Mouse (Mus musculus) heart, postnatal 10 days (tissue): ENCODE measurements around the gene Pdia5. TPM values are rescaled to one million over a fixed set of nuclear protein-coding genes. Genes with fewer than 3 reads are reported as not detected.

Experiments used
- DNase-seq, 2 experiments: peaks; one replicate each; pipeline ENCODE4 v3.0.0; 2021
- intact Hi-C: fragments of 180-260 bp; cut with DNase I; formaldehyde crosslinking; loops from one replicate; pipeline ENCODE4 v1.15.1; 2025
- total RNA-seq, 2 experiments: library from RNA; stranded (reverse); gene quantifications; 2 replicates each; pipeline ENCODE4 v1.2.3; 2021

The Pdia5 gene
- total RNA-seq, 2 experiments from 2014 or later, result 8.6 to 11.5 TPM

- no peak for DNase-seq
- intact Hi-C loops, result no loop called here
Observed at GRCm38 (mm10) chr16:35485711-35486110, 5.0 kb downstream of the Pdia5 start.

- DNase-seq, result no peak
- intact Hi-C loops, result no loop called here
Observed at GRCm38 (mm10) chr16:35484526-35485233, 6.0 kb downstream of the Pdia5 start.

GRCm38 (mm10) chr16:35484105-35484504 is 6.6 kb downstream of the Pdia5 start:
- no peak for DNase-seq
- intact Hi-C loops, result no loop called here

- peak; percentile 24 to 30 for DNase-seq
- intact Hi-C loops, result no loop called here
Observed at GRCm38 (mm10) chr16:35479301-35479700, 11.4 kb downstream of the Pdia5 start.

- intact Hi-C loops, result no loop called here
- no peak for DNase-seq
Observed at GRCm38 (mm10) chr16:35477273-35477672, 13.4 kb downstream of the Pdia5 start.

GRCm38 (mm10) chr16:35472569-35473275 is 18.0 kb downstream of the Pdia5 start:
- DNase-seq, result peak in 1 of 2 experiments; percentile 28
- intact Hi-C loops, result no loop called here

GRCm38 (mm10) chr16:35471841-35472568 is 18.7 kb downstream of the Pdia5 start:
- DNase-seq, result peak; percentile 40 to 43
- intact Hi-C loops, result no loop called here

GRCm38 (mm10) chr16:35470983-35471382 is 19.7 kb downstream of the Pdia5 start:
- peak; percentile 38 to 48 for DNase-seq
- intact Hi-C loops, result no loop called here

GRCm38 (mm10) chr16:35470096-35470495 is 20.6 kb downstream of the Pdia5 start:
- DNase-seq, result peak; percentile 42 to 50
- intact Hi-C loops, result no loop called here

GRCm38 (mm10) chr16:35469016-35469415 is 21.7 kb downstream of the Pdia5 start:
- no peak for DNase-seq
- intact Hi-C loops, result no loop called here

- DNase-seq, result no peak
Observed at GRCm38 (mm10) chr16:35467044-35467443, 23.6 kb downstream of the Pdia5 start.

GRCm38 (mm10) chr16:35465808-35466351 is 24.8 kb downstream of the Pdia5 start:
- intact Hi-C loops, result no loop called here
- peak; percentile 71 to 72 for DNase-seq

More at GRCm38 (mm10) chr16:35467044-35467443, 23.6 kb downstream of the Pdia5 start:
- intact Hi-C loops, result no loop called here

- intact Hi-C loops, result no loop called here
- no peak for DNase-seq
Observed at GRCm38 (mm10) chr16:35464686-35465308, 25.9 kb downstream of the Pdia5 start.

GRCm38 (mm10) chr16:35463708-35464107 is 27.0 kb downstream of the Pdia5 start:
- no peak for DNase-seq
- intact Hi-C loops, result no loop called here

GRCm38 (mm10) chr16:35462955-35463354 is 27.7 kb downstream of the Pdia5 start:
- DNase-seq, result no peak
- intact Hi-C loops, result no loop called here

GRCm38 (mm10) chr16:35459584-35459983 is 31.1 kb downstream of the Pdia5 start:
- intact Hi-C loops, result no loop called here
- DNase-seq, result no peak

- DNase-seq, result no peak
- intact Hi-C loops, result no loop called here
Observed at GRCm38 (mm10) chr16:35458297-35458696, 32.4 kb downstream of the Pdia5 start.

GRCm38 (mm10) chr16:35457488-35457887 is 33.2 kb downstream of the Pdia5 start:
- no peak for DNase-seq
- intact Hi-C loops, result no loop called here

- DNase-seq, result no peak
Observed at GRCm38 (mm10) chr16:35457011-35457419, 33.7 kb downstream of the Pdia5 start.

GRCm38 (mm10) chr16:35456305-35456704 is 34.4 kb downstream of the Pdia5 start:
- no peak for DNase-seq
- intact Hi-C loops, result no loop called here

More at GRCm38 (mm10) chr16:35457011-35457419, 33.7 kb downstream of the Pdia5 start:
- intact Hi-C loops, result no loop called here

- intact Hi-C loops, result no loop called here
- DNase-seq, result no peak
Observed at GRCm38 (mm10) chr16:35455822-35456221, 34.9 kb downstream of the Pdia5 start.
